Mouse (Mus musculus): Measurements from ENCODE around the gene Miga2. TPM values are rescaled to one million over a fixed set of nuclear protein-coding genes. Genes with fewer than 3 reads are reported as not detected.
A peak's percentile ranks its signal among the peaks of the same experiment; 100 is the strongest.
"Not testable (repeated sequence)": the region's sequence is repeated elsewhere in the genome, so short reads cannot be mapped to it uniquely, and the experiment has no call there.

The Miga2 gene
- polyA plus RNA-seq, 1 experiment: not detected

GRCm38 (mm10) chr2:30409454-30410176 lies 45.6 kb downstream of the Miga2 start:
- H3K27ac ChIP-seq (ENCODE audit: insufficient read depth, low read depth, low read length): no peak overlapping the region
- no peak for TF ChIP-seq POLR2A (IDR thresholded peaks at IDR 0.05; ENCODE audit: insufficient read depth, low read depth, low read length)
- no peak for TF ChIP-seq CTCF (IDR thresholded peaks at IDR 0.05; ENCODE audit: insufficient read depth, low read depth, low read length)
- peaks cover 23% of the 10 kb centered on the region for H3K4me1 ChIP-seq (ENCODE audit: control insufficient read depth, insufficient read depth, low read length)
- 89% methylated on average over 5 of the region's 5 CpGs for whole genome bisulfite sequencing
- H3K4me3 ChIP-seq (ENCODE audit: insufficient read depth, low read depth, low read length): no peak overlapping the region

- WGBS: 39% methylated on average over 16 of the region's 16 CpGs
- Histone ChIP-seq H3K27ac (ENCODE audit: insufficient read depth, low read depth, low read length) (peak overlapping the region; percentile 66), H3K4me1 (ENCODE audit: control insufficient read depth, insufficient read depth, low read length) (peaks cover 31% of the 10 kb centered on the region), H3K4me3 (ENCODE audit: insufficient read depth, low read depth, low read length) (peak overlapping the region; percentile 46)
- no peak for TF ChIP-seq CTCF (IDR thresholded peaks at IDR 0.05; ENCODE audit: insufficient read depth, low read depth, low read length)
- 0 out of 2 replicates have a peak, but pooled peaks have one; percentile 28 for TF ChIP-seq POLR2A (IDR thresholded peaks at IDR 0.05; ENCODE audit: insufficient read depth, low read depth, low read length)
These were observed 49.3 kb downstream of the Miga2 start for GRCm38 (mm10) chr2:30413038-30413973.

GRCm38 (mm10) chr2:30414101-30414500 lies 50.1 kb downstream of the Miga2 start:
- no peak for TF ChIP-seq CTCF (IDR thresholded peaks at IDR 0.05; ENCODE audit: insufficient read depth, low read depth, low read length)
- TF ChIP-seq POLR2A (IDR thresholded peaks at IDR 0.05; ENCODE audit: insufficient read depth, low read depth, low read length): no peak
- peaks cover 36% of the 10 kb centered on the region for H3K4me1 ChIP-seq (ENCODE audit: control insufficient read depth, insufficient read depth, low read length)
- WGBS: 69% methylated on average over 4 of the region's 4 CpGs
- H3K27ac ChIP-seq (ENCODE audit: insufficient read depth, low read depth, low read length): peak overlapping the region; percentile 66
- peak overlapping the region; percentile 46 for H3K4me3 ChIP-seq (ENCODE audit: insufficient read depth, low read depth, low read length)

GRCm38 (mm10) chr2:30414681-30415080 lies 50.6 kb downstream of the Miga2 start:
- 46% methylated on average over 5 of the region's 5 CpGs for WGBS
- H3K27ac ChIP-seq (ENCODE audit: insufficient read depth, low read depth, low read length): peak overlapping the region; percentile 94
- H3K4me1 ChIP-seq (ENCODE audit: control insufficient read depth, insufficient read depth, low read length): peaks cover 37% of the 10 kb centered on the region
- H3K4me3 ChIP-seq (ENCODE audit: insufficient read depth, low read depth, low read length): peak overlapping the region; percentile 63
- TF ChIP-seq CTCF (IDR thresholded peaks at IDR 0.05; ENCODE audit: insufficient read depth, low read depth, low read length) (no peak), POLR2A (IDR thresholded peaks at IDR 0.05; ENCODE audit: insufficient read depth, low read depth, low read length) (no peak)

GRCm38 (mm10) chr2:30415157-30415935 lies 51.3 kb downstream of the Miga2 start, which contains the start of gene Crat:
TSS of gene Crat (minus strand) at chr2:30415813.
- WGBS: 1% methylated on average over 57 of the region's 58 CpGs
- H3K27ac ChIP-seq (ENCODE audit: insufficient read depth, low read depth, low read length): peak within 1 kb of the TSS; percentile 94
- peaks cover 35% of the 10 kb centered on the region for H3K4me1 ChIP-seq (ENCODE audit: control insufficient read depth, insufficient read depth, low read length)
- peak; percentile 16; the same call in 1 of the 2 replicates for TF ChIP-seq CTCF (IDR thresholded peaks at IDR 0.05; ENCODE audit: insufficient read depth, low read depth, low read length)
- peak; percentile 57 for TF ChIP-seq POLR2A (IDR thresholded peaks at IDR 0.05; ENCODE audit: insufficient read depth, low read depth, low read length)
- H3K4me3 ChIP-seq (ENCODE audit: insufficient read depth, low read depth, low read length): peak within 1 kb of the TSS; percentile 63

- TF ChIP-seq CTCF (IDR thresholded peaks at IDR 0.05; ENCODE audit: insufficient read depth, low read depth, low read length): no peak
- peak; percentile 67; the same call in 1 of the 2 replicates for TF ChIP-seq POLR2A (IDR thresholded peaks at IDR 0.05; ENCODE audit: insufficient read depth, low read depth, low read length)
- peak within 1 kb of the TSS; percentile 94 for H3K27ac ChIP-seq (ENCODE audit: insufficient read depth, low read depth, low read length)
- peaks cover 37% of the 10 kb centered on the region for H3K4me1 ChIP-seq (ENCODE audit: control insufficient read depth, insufficient read depth, low read length)
- peak within 1 kb of the TSS; percentile 63 for H3K4me3 ChIP-seq (ENCODE audit: insufficient read depth, low read depth, low read length)
- under 1% methylated on average over 66 of the region's 67 CpGs for WGBS
These were observed 52.1 kb downstream of the Miga2 start, which contains the start of gene Ptpa for GRCm38 (mm10) chr2:30415936-30416648. TSS of gene Ptpa (plus strand) at chr2:30416039.

GRCm38 (mm10) chr2:30416649-30416965 lies 52.6 kb downstream of the Miga2 start:
- peaks cover 37% of the 10 kb centered on the region for H3K4me1 ChIP-seq (ENCODE audit: control insufficient read depth, insufficient read depth, low read length)
- TF ChIP-seq CTCF (IDR thresholded peaks at IDR 0.05; ENCODE audit: insufficient read depth, low read depth, low read length): no peak
- no peak for TF ChIP-seq POLR2A (IDR thresholded peaks at IDR 0.05; ENCODE audit: insufficient read depth, low read depth, low read length)
- H3K4me3 ChIP-seq (ENCODE audit: insufficient read depth, low read depth, low read length): peak overlapping the region; percentile 63
- WGBS: 0% methylated on average over 7 of the region's 7 CpGs
- peak overlapping the region; percentile 81 for H3K27ac ChIP-seq (ENCODE audit: insufficient read depth, low read depth, low read length)

GRCm38 (mm10) chr2:30417154-30417553 lies 53.1 kb downstream of the Miga2 start:
- H3K4me3 ChIP-seq (ENCODE audit: insufficient read depth, low read depth, low read length); H3K27ac ChIP-seq (ENCODE audit: insufficient read depth, low read depth, low read length): not testable (repeated sequence)
- 67% methylated on average over 6 of the region's 6 CpGs for WGBS
- peaks cover 37% of the 10 kb centered on the region for H3K4me1 ChIP-seq (ENCODE audit: control insufficient read depth, insufficient read depth, low read length)

All from olfactory bulb, adult 2 months (tissue).